Mouse (Mus musculus) intestine, postnatal 0 days (tissue): ENCODE results near the gene Ndufv2. TPM values are rescaled to one million over a fixed set of nuclear protein-coding genes. Genes with fewer than 3 reads are reported as not detected.
"Not testable (repeated sequence)": the region's sequence is repeated elsewhere in the genome, so short reads cannot be mapped to it uniquely, and the experiment has no call there.

Experiments
- ATAC-seq: fragments of 200-750 bp; cut with Nextera tagmentation; 2 replicates; pipeline ENCODE4 v1.8.0; 2017; ENCODE audit warnings: mild to moderate bottlenecking, moderate TSS enrichment, moderate library complexity
- H3K27ac ChIP-seq: fragments of 300-500 bp; sonication (generic); 2 replicates; pipeline ENCODE4 v1.5.1; 2014; ENCODE audit warnings: mild to moderate bottlenecking, low read depth, low read length, moderate library complexity
- H3K27me3 ChIP-seq: fragments of 300-500 bp; sonication (generic); replicated peaks from 2 replicates; pipeline ENCODE4 v1.6.1; 2014; ENCODE audit warnings: low read length, mixed read lengths; ENCODE audit not compliant: control insufficient read depth, insufficient read depth
- H3K36me3 ChIP-seq: fragments of 300-500 bp; sonication (generic); 2 replicates; pipeline ENCODE4 v1.6.1; 2014; ENCODE audit warnings: mild to moderate bottlenecking, moderate library complexity; ENCODE audit not compliant: control insufficient read depth, insufficient read depth
- H3K4me1 ChIP-seq: fragments of 300-500 bp; sonication (generic); replicated peaks from 2 replicates; pipeline ENCODE4 v1.6.1; 2014; ENCODE audit warnings: antibody characterized with exemption, low read length, mixed read lengths; ENCODE audit not compliant: control insufficient read depth, insufficient read depth
- H3K4me2 ChIP-seq: fragments of 300-500 bp; sonication (generic); replicated peaks from 2 replicates; pipeline ENCODE4 v1.6.1; 2014; ENCODE audit warnings: low read depth, mild to moderate bottlenecking, moderate library complexity
- H3K4me3 ChIP-seq: fragments of 300-500 bp; sonication (generic); 2 replicates; pipeline ENCODE4 v1.5.1; 2014; ENCODE audit warnings: low read depth, low read length
- H3K9ac ChIP-seq: fragments of 300-500 bp; sonication (generic); 2 replicates; pipeline ENCODE4 v1.6.1; 2014; ENCODE audit warnings: mild to moderate bottlenecking, low read depth, low read length
- H3K9me3 ChIP-seq: fragments of 300-500 bp; sonication (generic); 2 replicates; pipeline ENCODE4 v1.6.1; 2016; ENCODE audit warnings: mixed run types; ENCODE audit not compliant: control insufficient read depth
- CTCF ChIP-seq: sonication (generic); IDR thresholded peaks from 2 replicates; pipeline ENCODE4 v1.5.1; 2016; ENCODE audit warnings: low read depth, mild to moderate bottlenecking, control low read depth, antibody characterized with exemption, moderate library complexity
- WGBS: fragments of 180-500 bp; shearing (Covaris S2); extraction: QIAGEN DNeasy Blood & Tissue Kit; methylation state at CpG from one replicate; pipeline ENCODE4 v1.1.7; 2014; 5-methylcytosine and 5-hydroxymethylcytosine counted together
- polyA plus RNA-seq: library from polyadenylated mRNA; unstranded; fragments of >200 nt; fragmentation: Nextera tagmentation; extraction: Ambion mirVana; gene quantifications from 2 replicates; pipeline ENCODE4 v1.2.1, GENCODE M21; 2015

Ndufv2 gene
- polyA plus RNA-seq, 1 experiment from 2014 or later = 453 TPM

DNA sequence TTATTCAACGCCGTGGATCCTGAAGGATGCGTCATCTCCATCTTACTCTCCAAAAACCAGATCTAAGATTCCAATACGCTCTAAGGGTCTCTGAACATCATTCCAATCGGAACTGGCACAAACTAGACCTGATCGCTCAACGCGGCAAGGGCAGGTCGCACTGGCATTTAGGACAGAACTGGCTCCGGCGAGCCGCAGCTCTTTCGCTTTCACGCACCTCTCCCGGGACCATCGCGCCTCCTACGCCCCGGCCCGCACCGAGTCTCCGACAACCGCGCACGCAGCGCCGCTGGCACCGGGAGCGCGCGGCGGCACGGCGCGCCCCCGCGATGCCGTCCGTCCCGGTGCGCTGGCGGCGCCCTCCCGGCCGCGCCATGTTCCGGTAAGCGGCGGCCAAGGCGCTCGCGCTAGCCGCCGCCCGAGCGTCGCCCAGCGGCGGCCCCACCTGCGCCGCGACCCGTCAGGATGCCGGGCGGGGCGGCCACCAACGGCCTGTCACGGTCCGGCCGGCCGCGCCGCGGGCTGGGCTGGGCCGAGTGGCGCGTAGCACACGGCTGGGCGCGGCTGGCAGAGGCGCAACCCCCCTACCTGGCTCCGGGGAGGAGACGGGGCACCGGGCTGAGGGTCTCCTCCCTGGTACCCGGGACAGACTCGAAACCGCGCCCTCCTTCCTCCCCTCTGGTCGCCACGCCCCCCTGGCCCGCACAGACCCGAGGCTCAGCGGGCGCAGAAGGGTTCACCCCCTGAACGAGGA lies 25.0 kb downstream of the Ndufv2 start:
- WGBS = under 1% methylated on average over 80 of the region's 95 CpGs
- TF ChIP-seq CTCF = no peak

DNA sequence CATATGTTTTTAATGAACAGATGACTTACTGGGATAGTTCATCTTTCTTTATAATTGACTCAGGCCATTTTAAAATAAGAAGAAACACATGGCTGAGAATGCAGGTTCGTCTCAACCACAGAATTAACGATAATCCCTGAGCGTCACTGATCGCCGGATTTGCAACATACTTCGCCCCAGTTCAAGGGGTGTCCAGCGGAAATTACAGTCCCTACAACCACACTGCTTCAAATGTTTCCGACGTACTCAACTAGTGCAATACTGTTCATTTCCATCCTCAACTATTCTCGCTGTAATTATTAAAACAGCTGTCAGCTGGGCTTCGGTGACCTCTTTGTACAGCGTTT lies 25.6 kb downstream of the Ndufv2 start:
- no peak for TF ChIP-seq CTCF
- Histone ChIP-seq H3K4me1 (no peaks in the 10 kb centered on the region), H3K4me3 (peak overlapping the region; percentile 98), H3K36me3 (peaks cover 8% of the 10 kb centered on the region; the same call in 1 of the 2 replicates), H3K27ac (no peak overlapping the region), H3K27me3 (no peaks in the 10 kb centered on the region), H3K9ac (peak overlapping the region; percentile 88), H3K4me2 (peak overlapping the region; percentile 95), H3K9me3 (no peaks in the 10 kb centered on the region)
- WGBS = 9% methylated on average over 12 of the region's 12 CpGs
- no peak for ATAC-seq

More for the DNA sequence above, 25.0 kb downstream of the Ndufv2 start:
- Histone ChIP-seq H3K4me2 (peak overlapping the region; percentile 95), H3K27ac (peak overlapping the region; percentile 98), H3K36me3 (peaks cover 8% of the 10 kb centered on the region; the same call in 1 of the 2 replicates), H3K4me1 (no peaks in the 10 kb centered on the region), H3K9me3 (no peaks in the 10 kb centered on the region), H3K4me3 (peak overlapping the region; percentile 98), H3K9ac (peak overlapping the region; percentile 88), H3K27me3 (no peaks in the 10 kb centered on the region)
- ATAC-seq = peak; percentile 76

DNA sequence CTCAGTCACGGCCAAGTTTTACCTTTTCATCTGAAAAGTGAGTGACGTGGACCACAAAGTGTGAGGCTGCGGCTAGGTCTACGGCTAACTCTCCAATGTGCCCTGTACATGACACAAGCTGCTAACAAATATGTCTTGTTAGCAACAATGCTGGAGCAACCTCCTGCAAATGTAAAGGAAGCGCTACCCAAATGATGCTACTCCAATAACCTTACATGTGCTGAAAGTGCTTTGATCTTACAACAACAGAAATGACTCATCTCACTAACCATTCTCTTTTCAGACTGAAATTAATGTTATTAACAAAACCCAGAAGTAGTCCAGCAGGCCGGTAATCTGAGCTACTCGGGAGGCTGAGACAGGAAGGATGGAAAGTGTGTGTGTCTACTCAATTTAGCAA lies 27.4 kb downstream of the Ndufv2 start:
- Histone ChIP-seq H3K9ac (no peak overlapping the region), H3K4me1 (no peaks in the 10 kb centered on the region), H3K27ac (no peak overlapping the region), H3K9me3 (no peaks in the 10 kb centered on the region), H3K4me2 (no peak overlapping the region), H3K4me3 (no peak overlapping the region), H3K27me3 (no peaks in the 10 kb centered on the region), H3K36me3 (no peaks in the 10 kb centered on the region)
- TF ChIP-seq CTCF = no peak
- 90% methylated on average over 7 of the region's 7 CpGs for WGBS
- ATAC-seq = no peak

DNA sequence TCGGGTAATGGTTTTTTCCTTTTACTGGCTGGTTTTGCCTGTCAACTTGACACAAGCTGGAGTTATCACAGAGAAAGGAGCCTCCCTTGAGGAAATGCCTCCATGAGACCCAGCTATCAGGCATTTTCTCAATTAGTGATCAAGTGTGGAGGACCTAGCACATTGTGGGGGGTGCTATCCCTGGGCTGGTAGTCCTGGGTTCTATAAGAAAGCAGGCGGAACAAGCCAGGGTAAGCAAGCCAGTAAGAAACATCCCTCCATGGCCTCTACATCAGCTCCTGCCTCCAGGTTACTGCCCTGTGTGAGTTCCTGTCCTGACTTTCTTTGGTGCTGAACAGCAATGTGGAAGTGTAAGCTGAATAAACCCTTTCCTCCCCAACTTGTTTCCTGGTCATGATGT lies 32.3 kb downstream of the Ndufv2 start:
- H3K4me2 ChIP-seq, H3K9me3 ChIP-seq, H3K36me3 ChIP-seq, H3K4me3 ChIP-seq, H3K27me3 ChIP-seq, ATAC-seq, H3K4me1 ChIP-seq, H3K9ac ChIP-seq, H3K27ac ChIP-seq: not testable (repeated sequence)
- 93% methylated on average over 2 of the region's 2 CpGs for WGBS

DNA sequence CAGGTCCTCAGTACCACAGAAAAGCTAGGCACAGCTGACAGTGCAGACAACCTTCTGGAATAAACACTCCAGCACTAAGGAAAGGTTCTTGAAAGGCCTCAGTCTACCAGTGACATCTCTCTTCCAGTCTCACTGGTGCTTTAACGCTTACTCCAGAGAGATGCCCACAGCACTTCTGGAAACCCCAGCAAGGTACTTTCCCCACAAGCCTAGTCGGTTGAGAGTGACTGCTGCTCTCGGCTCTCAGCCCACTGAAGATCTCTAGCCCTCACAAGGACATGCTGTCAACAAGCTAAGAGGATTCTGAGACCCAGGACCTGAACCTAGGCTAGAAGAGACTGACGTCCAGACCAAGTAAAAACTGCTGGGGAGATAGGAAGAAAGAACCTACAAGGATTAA lies 36.2 kb downstream of the Ndufv2 start:
- Histone ChIP-seq H3K27me3 (no peaks in the 10 kb centered on the region), H3K9me3 (no peaks in the 10 kb centered on the region), H3K4me3 (no peak overlapping the region), H3K4me1 (no peaks in the 10 kb centered on the region), H3K9ac (no peak overlapping the region), H3K27ac (no peak overlapping the region), H3K4me2 (no peak overlapping the region), H3K36me3 (no peaks in the 10 kb centered on the region)
- no peak for ATAC-seq
- 81% methylated on average over 4 of the region's 4 CpGs for WGBS
- TF ChIP-seq CTCF = no peak

DNA sequence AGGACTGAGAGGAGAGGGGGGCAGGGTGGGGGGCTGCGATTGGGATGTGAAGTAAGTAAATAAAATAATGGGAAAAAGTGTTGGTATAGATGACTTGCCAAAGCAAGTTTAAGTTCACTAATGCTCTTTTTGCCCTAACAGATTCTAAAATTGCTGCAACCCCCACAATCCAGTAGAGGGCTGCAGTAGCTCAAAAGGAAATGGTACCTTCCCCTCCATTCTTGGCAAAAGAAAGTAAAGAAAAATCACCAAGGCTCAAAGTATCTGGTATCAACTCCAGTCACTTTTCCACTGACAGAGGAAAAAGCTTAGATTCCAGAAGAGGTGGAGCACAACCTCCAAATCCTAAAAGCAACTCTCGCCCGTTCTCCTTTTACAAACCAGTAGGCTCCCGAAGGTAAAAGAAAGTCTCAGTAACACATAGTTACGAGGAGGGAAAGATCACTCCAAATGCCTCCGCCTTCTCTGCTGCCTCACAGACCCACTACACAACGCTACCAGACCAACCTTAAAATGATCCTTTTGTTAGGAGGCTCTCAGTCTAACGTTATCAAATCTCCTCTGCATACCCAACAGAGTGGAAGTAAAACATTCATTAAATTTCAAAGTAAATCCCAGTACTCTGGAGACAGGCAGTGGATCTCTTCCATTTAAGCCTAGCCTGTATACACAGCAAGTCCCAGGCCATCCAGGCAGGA lies 40.0 kb downstream of the Ndufv2 start:
- Histone ChIP-seq H3K36me3 (no peaks in the 10 kb centered on the region), H3K4me1 (no peaks in the 10 kb centered on the region), H3K4me2 (no peak overlapping the region), H3K27ac (no peak overlapping the region), H3K9me3 (no peaks in the 10 kb centered on the region), H3K4me3 (no peak overlapping the region), H3K27me3 (no peaks in the 10 kb centered on the region), H3K9ac (no peak overlapping the region)
- 73% methylated on average over 8 of the region's 8 CpGs for WGBS
- peak; percentile 36 for TF ChIP-seq CTCF
- no peak for ATAC-seq
